Mouse (Mus musculus): ENCODE data around the gene Sema5a. TPM values are rescaled to one million over a fixed set of nuclear protein-coding genes. Genes with fewer than 3 reads are reported as not detected.
"Not testable (repeated sequence)": the region's sequence is repeated elsewhere in the genome, so short reads cannot be mapped to it uniquely, and the experiment has no call there.

Sema5a gene
- total RNA-seq (2014; rRNA removed) (12.2 and 21.5 TPM in 2 replicates), polyA plus RNA-seq (2015; fragmentation: Nextera tagmentation; extraction: Ambion mirVana) (3.7 and 7.6 TPM in 2 replicates)

GRCm38 (mm10) chr15:32244344-32244955 is at the start of gene Sema5a:
TSS of gene Sema5a (plus strand) at chr15:32244810.
- ATAC-seq (peak; percentile 86), DNase-seq (peak; percentile 58)
- WGBS, result under 1% methylated on average over 39 of the region's 45 CpGs
- H3K4me1 ChIP-seq (ENCODE audit: insufficient read depth), result 0 out of 2 replicates have a peak, but pooled peaks cover 14% of the 10 kb centered on the region
- H3K9ac ChIP-seq, result peak within 1 kb of the TSS; percentile 49
- H3K9me3 ChIP-seq (ENCODE audit: low read length), result no peaks in the 10 kb centered on the region
- H3K36me3 ChIP-seq (ENCODE audit: insufficient read depth), result no peaks in the 10 kb centered on the region
- peak within 1 kb of the TSS; percentile 100 for H3K4me2 ChIP-seq (ENCODE audit: low read depth)
- TF ChIP-seq CTCF (IDR thresholded peaks at IDR 0.05; ENCODE audit: low read depth), result no peak
- peak within 1 kb of the TSS; percentile 44 for H3K4me3 ChIP-seq (ENCODE audit: low read depth, low read length)
- H3K27me3 ChIP-seq (ENCODE audit: insufficient read depth, low read length), result no peaks in the 10 kb centered on the region; the same call in 1 of the 2 replicates
- H3K27ac ChIP-seq (ENCODE audit: low read depth, low read length), result no peak within 1 kb of the TSS

GRCm38 (mm10) chr15:32198076-32198475 is 46.5 kb upstream of the Sema5a start:
- DNase-seq, result no peak
- TF ChIP-seq CTCF (IDR thresholded peaks at IDR 0.05; ENCODE audit: low read depth), result no peak
- H3K4me1 ChIP-seq (ENCODE audit: insufficient read depth), result no peaks in the 10 kb centered on the region; the same call in 1 of the 2 replicates
- no peak overlapping the region for H3K4me3 ChIP-seq (ENCODE audit: low read depth, low read length)
- H3K27ac ChIP-seq (ENCODE audit: low read depth, low read length), result no peak overlapping the region
- H3K4me2 ChIP-seq (ENCODE audit: low read depth), result no peak overlapping the region
- H3K36me3 ChIP-seq (ENCODE audit: insufficient read depth), result no peaks in the 10 kb centered on the region
- WGBS, result 76% methylated on average over 9 of the region's 9 CpGs
- no peaks in the 10 kb centered on the region for H3K27me3 ChIP-seq (ENCODE audit: insufficient read depth, low read length)
- ATAC-seq, result no peak
- no peak overlapping the region for H3K9ac ChIP-seq
- no peaks in the 10 kb centered on the region for H3K9me3 ChIP-seq (ENCODE audit: low read length)

GRCm38 (mm10) chr15:32198561-32198960 is 46.0 kb upstream of the Sema5a start:
- no peak for DNase-seq
- H3K27me3 ChIP-seq (ENCODE audit: insufficient read depth, low read length), result no peaks in the 10 kb centered on the region
- no peaks in the 10 kb centered on the region; the same call in 1 of the 2 replicates for H3K4me1 ChIP-seq (ENCODE audit: insufficient read depth)
- 66% methylated on average over 5 of the region's 5 CpGs for WGBS
- H3K27ac ChIP-seq (ENCODE audit: low read depth, low read length), result no peak overlapping the region
- H3K4me2 ChIP-seq (ENCODE audit: low read depth), result no peak overlapping the region
- TF ChIP-seq CTCF (IDR thresholded peaks at IDR 0.05; ENCODE audit: low read depth), result no peak
- H3K9me3 ChIP-seq (ENCODE audit: low read length), result no peaks in the 10 kb centered on the region
- H3K36me3 ChIP-seq (ENCODE audit: insufficient read depth), result no peaks in the 10 kb centered on the region
- H3K4me3 ChIP-seq (ENCODE audit: low read depth, low read length), result no peak overlapping the region
- no peak overlapping the region for H3K9ac ChIP-seq
- ATAC-seq, result no peak

- H3K36me3 ChIP-seq (ENCODE audit: insufficient read depth), result no peaks in the 10 kb centered on the region
- H3K4me3 ChIP-seq (ENCODE audit: low read depth, low read length), result no peak overlapping the region
- no peaks in the 10 kb centered on the region; the same call in 1 of the 2 replicates for H3K4me1 ChIP-seq (ENCODE audit: insufficient read depth)
- ATAC-seq (no peak), DNase-seq (peak; percentile 11)
- H3K9me3 ChIP-seq (ENCODE audit: low read length), result no peaks in the 10 kb centered on the region
- no peak overlapping the region for H3K9ac ChIP-seq
- 0 out of 2 replicates have a peak, but pooled peaks have one; percentile 14 for TF ChIP-seq CTCF (IDR thresholded peaks at IDR 0.05; ENCODE audit: low read depth)
- H3K27me3 ChIP-seq (ENCODE audit: insufficient read depth, low read length), result no peaks in the 10 kb centered on the region
- 79% methylated on average over 5 of the region's 5 CpGs for WGBS
- no peak overlapping the region for H3K27ac ChIP-seq (ENCODE audit: low read depth, low read length)
- H3K4me2 ChIP-seq (ENCODE audit: low read depth), result no peak overlapping the region
Observed at GRCm38 (mm10) chr15:32203242-32203641, 41.4 kb upstream of the Sema5a start.

GRCm38 (mm10) chr15:32204908-32205307 is 39.7 kb upstream of the Sema5a start:
- no peak overlapping the region for H3K4me2 ChIP-seq (ENCODE audit: low read depth)
- no peaks in the 10 kb centered on the region for H3K36me3 ChIP-seq (ENCODE audit: insufficient read depth)
- H3K4me1 ChIP-seq (ENCODE audit: insufficient read depth), result no peaks in the 10 kb centered on the region
- no peaks in the 10 kb centered on the region for H3K27me3 ChIP-seq (ENCODE audit: insufficient read depth, low read length)
- no peaks in the 10 kb centered on the region for H3K9me3 ChIP-seq (ENCODE audit: low read length)
- H3K27ac ChIP-seq (ENCODE audit: low read depth, low read length), result no peak overlapping the region
- TF ChIP-seq CTCF (IDR thresholded peaks at IDR 0.05; ENCODE audit: low read depth), result no peak
- no peak overlapping the region for H3K9ac ChIP-seq
- DNase-seq (no peak), ATAC-seq (peak; percentile 50)
- H3K4me3 ChIP-seq (ENCODE audit: low read depth, low read length), result no peak overlapping the region
- 84% methylated on average over 10 of the region's 10 CpGs for WGBS

- not testable (repeated sequence) for H3K4me2 ChIP-seq (ENCODE audit: low read depth); H3K36me3 ChIP-seq (ENCODE audit: insufficient read depth); H3K4me1 ChIP-seq (ENCODE audit: insufficient read depth); ATAC-seq; H3K4me3 ChIP-seq (ENCODE audit: low read depth, low read length); DNase-seq; H3K27me3 ChIP-seq (ENCODE audit: insufficient read depth, low read length); H3K9me3 ChIP-seq (ENCODE audit: low read length); H3K9ac ChIP-seq; H3K27ac ChIP-seq (ENCODE audit: low read depth, low read length)
- WGBS, result 92% methylated on average over 10 of the region's 10 CpGs
Observed at GRCm38 (mm10) chr15:32214687-32215086, 29.9 kb upstream of the Sema5a start.

- Histone ChIP-seq H3K9ac (no peak overlapping the region), H3K27ac (ENCODE audit: low read depth, low read length) (no peak overlapping the region), H3K9me3 (ENCODE audit: low read length) (no peaks in the 10 kb centered on the region), H3K4me2 (ENCODE audit: low read depth) (no peak overlapping the region), H3K27me3 (ENCODE audit: insufficient read depth, low read length) (no peaks in the 10 kb centered on the region), H3K36me3 (ENCODE audit: insufficient read depth) (no peaks in the 10 kb centered on the region), H3K4me1 (ENCODE audit: insufficient read depth) (no peaks in the 10 kb centered on the region), H3K4me3 (ENCODE audit: low read depth, low read length) (no peak overlapping the region)
- DNase-seq (no peak), ATAC-seq (no peak)
- 90% methylated on average over 7 of the region's 7 CpGs for WGBS
- no peak for TF ChIP-seq CTCF (IDR thresholded peaks at IDR 0.05; ENCODE audit: low read depth)
Observed at GRCm38 (mm10) chr15:32223028-32223427, 21.6 kb upstream of the Sema5a start.

Measured in forebrain, postnatal 0 days (tissue).